Mouse (Mus musculus) forebrain, embryonic 15.5 days (tissue): ENCODE measurements around the gene Btbd9. TPM values are rescaled to one million over a fixed set of nuclear protein-coding genes. Genes with fewer than 3 reads are reported as not detected.

Source experiments
- ATAC-seq: fragments of 200-750 bp; cut with Nextera tagmentation; replicated peaks from 2 replicates; pipeline ENCODE4 v1.8.0; 2017; ENCODE audit warnings: mild to moderate bottlenecking, moderate TSS enrichment, moderate library complexity
- H3K27ac ChIP-seq: fragments of 300-500 bp; sonication (generic); replicated peaks from 2 replicates; pipeline ENCODE4 v1.5.1; 2015; ENCODE audit warnings: mild to moderate bottlenecking, inconsistent platforms
- H3K27me3 ChIP-seq: fragments of 300-500 bp; sonication (generic); 2 replicates; pipeline ENCODE4 v1.6.1; 2015; ENCODE audit warnings: inconsistent platforms
- H3K36me3 ChIP-seq: fragments of 300-500 bp; sonication (generic); 2 replicates; pipeline ENCODE4 v1.6.1; 2015; ENCODE audit warnings: mild to moderate bottlenecking, inconsistent platforms
- H3K4me1 ChIP-seq: fragments of 300-500 bp; sonication (generic); 2 replicates; pipeline ENCODE4 v1.6.1; 2015; ENCODE audit warnings: inconsistent platforms
- H3K4me2 ChIP-seq: fragments of 300-500 bp; sonication (generic); replicated peaks from 2 replicates; pipeline ENCODE4 v1.6.1; 2015; ENCODE audit warnings: mild to moderate bottlenecking, inconsistent platforms
- H3K4me3 ChIP-seq: fragments of 300-500 bp; sonication (generic); 2 replicates; pipeline ENCODE4 v1.5.1; 2015; ENCODE audit warnings: mild to moderate bottlenecking, inconsistent platforms
- H3K9ac ChIP-seq: fragments of 300-500 bp; sonication (generic); replicated peaks from 2 replicates; pipeline ENCODE4 v1.6.1; 2015; ENCODE audit warnings: mild to moderate bottlenecking, inconsistent platforms
- H3K9me3 ChIP-seq: fragments of 300-500 bp; sonication (generic); 2 replicates; pipeline ENCODE4 v1.6.1; 2016; ENCODE audit warnings: inconsistent platforms
- WGBS: fragments of 180-500 bp; shearing (Covaris S2); methylation state at CpG from one replicate; pipeline ENCODE4 v1.1.7; 2015; ENCODE audit warnings: mixed read lengths; 5-methylcytosine and 5-hydroxymethylcytosine counted together
- polyA plus RNA-seq: library from polyadenylated mRNA; unstranded; fragments of >200 nt; fragmentation: Nextera tagmentation; extraction: Ambion mirVana; gene quantifications from 2 replicates; pipeline ENCODE4 v1.2.1, GENCODE M21; 2015

The Btbd9 gene
- polyA plus RNA-seq, 1 experiment from 2014 or later = 146 TPM

DNA sequence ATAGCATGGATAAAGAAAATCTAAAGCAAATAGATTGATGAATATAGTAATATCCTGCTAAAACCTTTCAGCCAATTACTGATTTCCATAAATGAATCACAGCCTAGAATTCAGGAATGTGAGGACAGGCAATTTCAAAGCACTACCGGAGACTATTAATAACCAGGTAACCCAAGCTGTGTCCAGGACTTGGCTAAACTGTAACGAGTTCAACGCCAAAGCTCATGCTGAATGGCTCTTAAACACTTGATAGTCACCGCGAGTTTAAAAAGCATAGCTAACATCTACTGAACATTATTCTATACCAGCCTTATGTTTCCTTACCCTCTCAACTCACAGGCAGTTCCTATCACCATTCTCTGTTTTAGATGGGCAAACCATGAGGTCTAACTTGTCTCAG is 221.9 kb downstream of the Btbd9 start:
- Histone ChIP-seq H3K27ac (no peak overlapping the region), H3K9ac (no peak overlapping the region), H3K4me1 (no peaks in the 10 kb centered on the region), H3K36me3 (no peaks in the 10 kb centered on the region), H3K4me3 (no peak overlapping the region), H3K4me2 (no peak overlapping the region), H3K9me3 (no peaks in the 10 kb centered on the region), H3K27me3 (no peaks in the 10 kb centered on the region)
- no peak for ATAC-seq
- WGBS = 83% methylated on average over 5 of the region's 5 CpGs

DNA sequence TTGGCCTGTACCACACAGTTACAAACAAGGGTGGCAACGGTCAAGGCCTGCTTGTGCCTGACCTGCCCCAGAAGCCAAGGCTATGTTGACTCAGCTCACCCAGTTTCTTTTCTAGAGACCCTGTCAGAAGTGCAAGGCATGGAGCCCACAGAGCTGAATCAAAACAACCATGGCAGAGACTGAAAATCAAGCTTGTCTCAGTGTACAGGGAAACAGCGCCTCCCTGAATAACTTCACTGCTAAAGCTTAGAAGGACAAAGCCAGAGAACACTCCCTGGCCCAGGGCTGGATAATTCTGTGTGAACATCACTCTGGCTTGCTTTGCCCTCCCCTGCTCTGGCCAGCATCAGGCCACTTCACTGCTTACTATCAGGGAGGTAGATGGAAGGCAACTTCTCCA is 228.3 kb downstream of the Btbd9 start:
- Histone ChIP-seq H3K4me3 (no peak overlapping the region), H3K4me2 (no peak overlapping the region), H3K9me3 (no peaks in the 10 kb centered on the region), H3K9ac (no peak overlapping the region), H3K36me3 (no peaks in the 10 kb centered on the region), H3K27me3 (no peaks in the 10 kb centered on the region), H3K4me1 (peaks cover 35% of the 10 kb centered on the region), H3K27ac (peak overlapping the region; percentile 75; the same call in 1 of the 2 replicates)
- ATAC-seq = no peak
- 80% methylated on average over 2 of the region's 2 CpGs for WGBS

DNA sequence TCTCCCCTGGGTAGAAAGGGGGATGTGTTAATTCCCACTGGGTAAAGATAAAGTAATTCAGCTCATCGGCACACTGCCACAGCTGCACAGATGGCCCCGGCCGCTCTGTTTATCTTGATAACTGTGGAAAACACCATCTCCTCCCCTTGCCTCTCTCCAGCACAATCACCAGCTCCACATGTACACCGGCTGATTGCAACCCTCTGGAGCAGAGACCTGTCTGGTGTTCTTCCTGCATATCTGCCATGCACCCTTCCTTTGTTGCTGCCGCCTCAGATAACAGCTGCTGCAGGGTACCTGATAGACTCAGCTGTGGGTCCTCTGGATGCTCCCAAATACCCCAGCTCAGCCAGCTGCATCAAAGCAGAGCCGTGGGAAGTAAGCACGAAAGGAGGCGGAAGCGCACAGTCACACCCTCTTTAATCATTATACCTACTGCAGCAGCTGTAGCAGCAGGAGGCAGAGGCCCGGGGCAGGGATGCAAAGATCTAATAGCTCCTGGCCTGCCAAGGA is 229.1 kb downstream of the Btbd9 start:
- peak overlapping the region; percentile 14 for H3K4me2 ChIP-seq
- peaks cover 35% of the 10 kb centered on the region for H3K4me1 ChIP-seq
- WGBS = 20% methylated on average over 10 of the region's 10 CpGs
- H3K36me3 ChIP-seq = no peaks in the 10 kb centered on the region
- H3K9me3 ChIP-seq = no peaks in the 10 kb centered on the region
- H3K27ac ChIP-seq = peak overlapping the region; percentile 75
- ATAC-seq = peak; percentile 64
- no peaks in the 10 kb centered on the region for H3K27me3 ChIP-seq
- no peak overlapping the region for H3K4me3 ChIP-seq
- H3K9ac ChIP-seq = no peak overlapping the region

DNA sequence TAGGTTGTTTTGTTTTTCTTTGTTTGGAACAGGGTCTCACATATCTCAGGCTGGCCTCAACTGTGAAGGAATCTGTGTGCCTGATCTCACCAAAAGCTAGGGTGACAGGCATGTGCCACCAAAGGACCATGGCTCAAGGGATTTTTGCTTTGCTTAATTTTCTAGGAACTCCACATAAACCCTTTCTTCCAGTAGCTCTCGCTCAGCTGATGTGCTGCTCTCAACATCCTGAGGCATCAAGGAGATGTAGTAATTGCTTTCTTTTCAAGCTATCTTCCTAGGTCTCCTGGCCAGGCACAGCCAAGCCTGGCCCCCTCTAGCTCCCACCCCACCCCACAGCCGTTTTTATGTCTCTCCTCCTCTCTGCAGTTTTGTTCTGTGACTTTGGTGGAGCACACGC is 231.3 kb downstream of the Btbd9 start:
- ATAC-seq = no peak
- Histone ChIP-seq H3K9me3 (no peaks in the 10 kb centered on the region), H3K27me3 (no peaks in the 10 kb centered on the region), H3K27ac (no peak overlapping the region), H3K9ac (no peak overlapping the region), H3K4me3 (no peak overlapping the region), H3K4me2 (no peak overlapping the region), H3K36me3 (no peaks in the 10 kb centered on the region), H3K4me1 (peaks cover 35% of the 10 kb centered on the region)
- WGBS = 86% methylated on average over 3 of the region's 3 CpGs

DNA sequence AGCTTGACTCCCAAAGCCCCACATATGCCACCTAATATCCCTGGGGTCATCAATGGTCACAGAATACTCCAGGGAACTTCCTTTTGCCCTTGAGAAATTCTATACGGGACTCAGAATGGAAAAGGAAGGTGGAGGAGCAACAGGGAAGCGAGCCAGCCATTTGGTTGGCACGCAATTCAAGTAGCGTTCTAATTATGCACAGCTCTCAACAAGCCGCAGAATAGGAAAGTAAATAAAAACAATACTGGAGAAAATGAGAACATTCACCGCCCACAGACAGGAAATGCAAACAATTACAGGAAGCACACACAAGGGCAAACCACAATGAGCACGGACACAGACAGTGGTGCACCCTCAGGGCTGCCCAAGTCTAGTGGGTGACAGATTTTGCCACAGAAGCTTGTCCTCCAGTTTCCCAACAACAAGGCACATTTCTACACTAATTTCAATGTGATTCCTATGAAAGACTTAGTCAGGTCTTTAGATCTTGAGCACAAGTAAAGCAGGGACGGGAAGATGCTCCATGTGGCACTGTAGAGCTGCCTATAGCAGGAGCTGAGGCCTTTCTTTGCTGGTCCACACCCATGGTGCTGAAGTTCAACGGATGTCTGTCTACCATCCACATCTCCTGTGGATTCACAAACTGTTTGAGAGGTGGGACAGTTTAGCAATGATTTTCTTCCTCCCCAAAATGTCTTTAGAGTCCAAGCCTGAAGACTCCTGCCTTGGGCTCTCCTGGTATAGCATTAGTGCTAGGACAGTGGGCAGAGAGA is 232.4 kb downstream of the Btbd9 start:
- H3K4me1 ChIP-seq = peaks cover 35% of the 10 kb centered on the region
- no peaks in the 10 kb centered on the region for H3K9me3 ChIP-seq
- H3K4me2 ChIP-seq = no peak overlapping the region
- no peak overlapping the region for H3K9ac ChIP-seq
- no peak overlapping the region for H3K4me3 ChIP-seq
- no peak for ATAC-seq
- H3K36me3 ChIP-seq = no peaks in the 10 kb centered on the region
- no peak overlapping the region for H3K27ac ChIP-seq
- no peaks in the 10 kb centered on the region for H3K27me3 ChIP-seq
- WGBS = 39% methylated on average over 9 of the region's 9 CpGs

DNA sequence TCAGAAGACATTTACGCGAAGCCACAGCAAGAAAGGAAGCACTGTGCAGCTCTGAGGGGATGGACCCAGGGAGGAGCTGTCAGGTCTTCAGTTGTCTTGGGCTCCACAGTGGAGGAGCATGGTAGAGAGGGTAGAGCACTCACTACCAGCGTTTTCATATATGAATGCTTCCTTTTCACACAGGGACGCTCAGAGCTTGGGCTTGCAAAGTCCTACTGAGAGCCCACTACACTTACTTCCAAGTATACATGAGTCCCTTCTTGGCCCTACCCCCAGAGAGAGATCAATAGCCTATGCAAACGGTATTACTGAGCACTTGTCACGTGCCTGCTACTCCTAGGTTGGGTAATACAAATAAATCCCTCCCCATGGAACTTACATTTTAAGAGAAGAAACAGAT is 234.7 kb downstream of the Btbd9 start:
- Histone ChIP-seq H3K9ac (no peak overlapping the region), H3K4me1 (peaks cover 17% of the 10 kb centered on the region), H3K36me3 (no peaks in the 10 kb centered on the region), H3K27ac (no peak overlapping the region), H3K4me3 (no peak overlapping the region), H3K9me3 (no peaks in the 10 kb centered on the region), H3K27me3 (no peaks in the 10 kb centered on the region), H3K4me2 (no peak overlapping the region)
- ATAC-seq = no peak
- 87% methylated on average over 6 of the region's 6 CpGs for WGBS

DNA sequence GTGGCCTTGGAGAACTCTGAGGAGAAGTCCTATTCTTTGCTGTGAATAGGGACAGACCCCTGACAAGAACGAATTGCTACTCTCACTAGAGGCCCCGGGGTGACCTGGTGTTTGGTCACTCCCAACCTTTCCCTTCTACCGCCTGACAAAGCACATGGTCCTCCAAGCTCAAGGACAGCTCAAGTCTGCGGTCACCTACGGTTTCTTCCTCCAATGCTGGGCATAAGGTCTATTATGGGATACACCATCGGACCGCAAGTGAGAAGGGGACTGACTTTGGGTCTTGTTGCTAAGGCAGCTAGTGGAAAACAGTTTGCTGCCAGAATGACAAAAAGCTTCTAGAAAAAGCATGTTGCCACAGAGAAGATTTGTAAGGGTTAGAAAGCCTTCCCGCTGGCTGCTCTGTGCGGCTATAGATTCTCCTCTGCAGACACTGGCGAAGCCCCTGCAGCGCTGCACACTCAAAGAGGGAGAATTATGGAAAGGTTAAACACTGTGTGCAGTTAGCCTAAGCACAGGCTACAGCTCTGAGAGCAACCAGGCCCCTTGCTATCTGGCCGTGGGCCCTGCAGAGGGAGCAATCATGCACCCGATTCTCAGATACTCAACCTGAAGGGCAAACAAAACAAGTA is 235.7 kb downstream of the Btbd9 start:
- WGBS = 73% methylated on average over 13 of the region's 13 CpGs
- Histone ChIP-seq H3K27me3 (no peaks in the 10 kb centered on the region), H3K4me3 (no peak overlapping the region), H3K36me3 (no peaks in the 10 kb centered on the region), H3K4me2 (no peak overlapping the region), H3K9me3 (no peaks in the 10 kb centered on the region), H3K9ac (no peak overlapping the region), H3K4me1 (peaks cover 14% of the 10 kb centered on the region), H3K27ac (no peak overlapping the region; the same call in 1 of the 2 replicates)
- no peak for ATAC-seq

DNA sequence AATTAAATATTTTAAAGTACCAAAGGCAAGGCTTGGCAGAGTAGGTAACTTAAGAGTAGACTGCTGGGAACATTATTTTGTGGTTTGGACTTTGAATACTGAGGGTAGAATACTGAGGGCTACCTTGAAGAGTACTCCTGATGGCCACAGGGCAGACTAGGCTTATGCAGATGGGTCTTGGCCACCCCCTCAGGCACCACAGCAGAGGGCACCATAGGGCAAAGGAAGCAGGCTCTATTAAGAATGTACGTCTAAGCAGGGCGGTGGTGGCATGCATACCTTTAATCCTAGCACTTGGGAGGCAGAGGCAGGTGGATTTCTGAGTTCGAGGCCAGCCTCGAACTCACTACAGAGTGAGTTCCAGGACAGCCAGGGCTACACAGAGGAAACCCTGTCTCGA is 237.0 kb downstream of the Btbd9 start:
- H3K27ac ChIP-seq = no peak overlapping the region
- no peak overlapping the region for H3K4me2 ChIP-seq
- no peak overlapping the region for H3K4me3 ChIP-seq
- H3K9me3 ChIP-seq = no peaks in the 10 kb centered on the region
- WGBS = 97% methylated on average over 5 of the region's 5 CpGs
- H3K36me3 ChIP-seq = no peaks in the 10 kb centered on the region
- no peaks in the 10 kb centered on the region for H3K27me3 ChIP-seq
- peaks cover 10% of the 10 kb centered on the region for H3K4me1 ChIP-seq
- no peak overlapping the region for H3K9ac ChIP-seq
- no peak for ATAC-seq

DNA sequence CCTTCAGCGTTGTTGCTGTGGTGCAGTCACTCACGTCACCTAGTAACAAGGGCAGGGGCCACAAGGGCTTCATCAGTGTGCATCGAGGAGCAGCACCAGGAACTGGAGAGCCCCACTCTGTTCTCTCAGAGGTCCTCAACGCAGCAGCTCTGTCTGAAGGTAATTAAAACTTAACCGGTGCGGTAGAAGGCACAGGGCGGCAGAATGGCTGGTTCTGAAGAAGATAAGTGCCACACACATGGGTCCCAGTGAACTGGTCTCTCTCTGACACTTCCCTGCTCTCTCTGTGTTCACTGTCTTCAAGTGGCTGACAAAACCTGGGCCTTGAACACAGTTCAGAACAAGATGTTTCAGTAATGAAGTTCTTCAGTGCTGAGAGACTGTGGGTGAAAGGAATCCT is 239.5 kb downstream of the Btbd9 start:
- ATAC-seq = no peak
- 59% methylated on average over 7 of the region's 7 CpGs for WGBS
- Histone ChIP-seq H3K36me3 (no peaks in the 10 kb centered on the region), H3K9ac (no peak overlapping the region), H3K27me3 (no peaks in the 10 kb centered on the region), H3K4me1 (no peaks in the 10 kb centered on the region), H3K4me3 (no peak overlapping the region), H3K4me2 (no peak overlapping the region), H3K27ac (no peak overlapping the region), H3K9me3 (no peaks in the 10 kb centered on the region)

DNA sequence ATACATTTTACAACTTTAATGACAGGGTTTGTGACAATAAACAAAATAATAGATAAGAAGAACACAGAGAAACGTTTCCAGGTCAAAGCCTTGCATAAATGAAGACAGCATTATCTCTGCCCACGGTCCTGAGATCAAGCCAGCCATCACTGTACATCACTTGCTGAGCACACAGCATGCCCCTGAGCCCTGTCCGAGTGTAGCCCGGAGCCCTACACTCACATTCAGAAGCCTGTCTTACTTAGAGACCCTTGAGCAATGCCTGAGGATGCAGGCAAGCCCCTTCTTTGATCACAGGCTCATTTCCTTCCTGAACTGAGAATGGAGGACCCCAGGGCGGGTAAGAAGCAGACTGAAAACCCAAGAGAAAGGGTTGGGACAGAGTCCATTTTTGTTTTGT is 240.0 kb downstream of the Btbd9 start:
- H3K4me3 ChIP-seq = no peak overlapping the region
- H3K9me3 ChIP-seq = no peaks in the 10 kb centered on the region
- no peaks in the 10 kb centered on the region for H3K4me1 ChIP-seq
- no peak overlapping the region for H3K27ac ChIP-seq
- no peak overlapping the region for H3K4me2 ChIP-seq
- H3K9ac ChIP-seq = no peak overlapping the region
- no peak for ATAC-seq
- WGBS = 70% methylated on average over 5 of the region's 5 CpGs
- H3K36me3 ChIP-seq = no peaks in the 10 kb centered on the region
- no peaks in the 10 kb centered on the region for H3K27me3 ChIP-seq

DNA sequence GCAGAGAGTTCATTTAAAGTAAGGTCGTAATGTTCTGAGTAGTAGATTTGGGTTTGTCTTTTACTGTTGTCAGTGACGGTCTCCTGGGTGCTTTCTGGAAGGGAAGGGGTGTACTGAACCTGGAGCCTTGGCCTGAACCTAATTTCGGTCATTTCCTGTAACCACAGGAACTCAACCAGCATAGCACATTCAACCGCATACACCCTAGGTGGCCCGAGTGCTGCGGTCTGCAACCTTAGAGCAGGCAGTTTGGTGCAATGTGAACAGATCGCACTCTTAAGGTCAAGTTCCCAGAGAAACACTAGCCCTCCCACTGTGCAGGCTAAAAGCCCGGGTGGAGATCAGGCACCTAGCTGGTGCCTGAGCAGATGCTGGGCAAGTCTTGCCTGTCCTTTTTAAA is 240.5 kb downstream of the Btbd9 start:
- Histone ChIP-seq H3K36me3 (no peaks in the 10 kb centered on the region), H3K4me2 (no peak overlapping the region), H3K9me3 (no peaks in the 10 kb centered on the region), H3K4me3 (no peak overlapping the region), H3K27me3 (no peaks in the 10 kb centered on the region), H3K4me1 (no peaks in the 10 kb centered on the region), H3K9ac (no peak overlapping the region), H3K27ac (no peak overlapping the region)
- no peak for ATAC-seq
- 73% methylated on average over 8 of the region's 8 CpGs for WGBS

DNA sequence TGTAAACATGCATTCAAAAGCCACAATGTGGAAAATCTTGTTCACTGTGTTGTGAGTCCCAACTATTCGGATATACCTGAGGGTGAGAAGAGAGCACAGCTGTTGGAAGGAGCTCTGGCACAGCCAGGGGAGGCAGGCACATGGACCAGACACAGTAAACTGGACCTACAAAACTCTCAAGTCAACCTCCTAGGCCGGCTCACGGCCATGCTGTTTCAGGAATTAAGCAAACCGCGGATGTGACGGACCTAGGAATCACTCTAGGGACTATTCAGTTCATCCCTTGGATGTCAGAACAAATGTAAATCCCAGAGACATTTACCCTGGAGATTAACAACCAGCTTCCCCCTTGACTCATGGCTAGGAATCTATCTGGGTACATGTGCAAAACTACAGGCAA is 242.0 kb downstream of the Btbd9 start:
- Histone ChIP-seq H3K9me3 (no peaks in the 10 kb centered on the region), H3K4me1 (no peaks in the 10 kb centered on the region; the same call in 1 of the 2 replicates), H3K27me3 (no peaks in the 10 kb centered on the region), H3K36me3 (no peaks in the 10 kb centered on the region), H3K4me3 (no peak overlapping the region), H3K27ac (no peak overlapping the region), H3K4me2 (no peak overlapping the region), H3K9ac (no peak overlapping the region)
- no peak for ATAC-seq
- 83% methylated on average over 6 of the region's 6 CpGs for WGBS
